ENCODE assay signal across 30 mouse cellular contexts in genomic region chr8:91106271-91106670, GRCm38 (mm10). TPM values are rescaled to one million over a fixed set of nuclear protein-coding genes. Genes with fewer than 3 reads are reported as not detected.
DNase-seq lines count a peak whose midpoint lies in the region; ATAC-seq and TF ChIP-seq lines count a peak whose summit lies in the region.
"Had no signal": no experiment of that assay in that cellular context is flagged by ENCODE, and none has a peak within 500 bp of the region (broad histone marks: within the 10 kb centered on the region; RNA-seq: fewer than 3 reads in every experiment).

No protein-coding gene starts in this region.

- H3K36me3 ChIP-seq in lung, embryonic 16.5 days (ENCODE audit: control insufficient read depth, insufficient read depth, low read length) = peaks cover 11% of the 10 kb centered on the region; the same call in 1 of the 2 replicates

- ATAC-seq in lung, embryonic 16.5 days (ENCODE audit: low read depth) = peak; percentile 49; the same call in 1 of the 2 replicates
- ATAC-seq: forebrain, embryonic 15.5 days; Patski had no signal

- H3K9me3 ChIP-seq in lung, embryonic 16.5 days (ENCODE audit: control insufficient read depth, low read length) = no peaks in the 10 kb centered on the region
- H3K9me3 ChIP-seq: embryonic facial prominence, embryonic 10.5 days; embryonic facial prominence, embryonic 13.5 days; forebrain, embryonic 12.5 days; forebrain, embryonic 15.5 days; G1E; heart, embryonic 10.5 days; heart, embryonic 13.5 days; hindbrain, embryonic 12.5 days; hindbrain, embryonic 15.5 days had no signal

- intact Hi-C loops in heart, postnatal 36 days (cut with DNase I) = no loop called here

- TF ChIP-seq CTCF in lung, adult 2 months (IDR thresholded peaks at IDR 0.05; ENCODE audit: insufficient read depth, low read length) = no peak

- no peak overlapping the region for H3K4me3 ChIP-seq in lung, adult 2 months (replicated peaks; ENCODE audit: extremely low read depth, low read depth, low read length)
- no peak overlapping the region for H3K4me3 ChIP-seq in lung, embryonic 16.5 days (ENCODE audit: low read length)
- H3K4me3 ChIP-seq: embryonic facial prominence, embryonic 10.5 days; embryonic facial prominence, embryonic 13.5 days; erythroblast, embryonic 14.5 days; forebrain, embryonic 12.5 days; forebrain, embryonic 15.5 days; heart, adult 2 months; heart, embryonic 10.5 days; heart, embryonic 13.5 days; hindbrain, embryonic 12.5 days; hindbrain, embryonic 15.5 days had no signal

- no peaks in the 10 kb centered on the region for H3K27me3 ChIP-seq in lung, embryonic 16.5 days (ENCODE audit: control insufficient read depth, insufficient read depth, low read depth, low read length)
- H3K27me3 ChIP-seq: CH12.LX; embryonic facial prominence, embryonic 13.5 days; forebrain, embryonic 12.5 days; forebrain, embryonic 15.5 days; heart, embryonic 13.5 days; hindbrain, embryonic 12.5 days; hindbrain, embryonic 15.5 days; Patski had no signal

- H3K27ac ChIP-seq in lung, embryonic 16.5 days (ENCODE audit: low read length) = peak overlapping the region; percentile 25; the same call in 1 of the 2 replicates
- H3K27ac ChIP-seq: embryonic facial prominence, embryonic 10.5 days; embryonic facial prominence, embryonic 13.5 days; forebrain, embryonic 12.5 days; forebrain, embryonic 15.5 days; heart, adult 2 months; heart, embryonic 10.5 days; heart, embryonic 13.5 days; hindbrain, embryonic 12.5 days; hindbrain, embryonic 15.5 days had no signal

- no peaks in the 10 kb centered on the region for H3K4me1 ChIP-seq in lung, adult 2 months (ENCODE audit: control insufficient read depth, insufficient read depth, low read length)
- no peaks in the 10 kb centered on the region for H3K4me1 ChIP-seq in lung, embryonic 16.5 days (replicated peaks; ENCODE audit: control insufficient read depth, insufficient read depth, low read length)
- H3K4me1 ChIP-seq: embryonic facial prominence, embryonic 10.5 days; forebrain, embryonic 12.5 days; forebrain, embryonic 15.5 days; heart, embryonic 10.5 days; heart, embryonic 13.5 days; hindbrain, embryonic 12.5 days; hindbrain, embryonic 15.5 days had no signal

- no peak overlapping the region for H3K9ac ChIP-seq in lung, embryonic 16.5 days (ENCODE audit: low read length)
- H3K9ac ChIP-seq: embryonic facial prominence, embryonic 13.5 days; forebrain, embryonic 12.5 days; forebrain, embryonic 15.5 days; heart, embryonic 13.5 days; hindbrain, embryonic 12.5 days; hindbrain, embryonic 15.5 days had no signal

- peak overlapping the region; percentile 31 for H3K4me2 ChIP-seq in lung, embryonic 16.5 days (ENCODE audit: low read depth, low read length)
- H3K4me2 ChIP-seq: embryonic facial prominence, embryonic 13.5 days; forebrain, embryonic 12.5 days; forebrain, embryonic 15.5 days; heart, embryonic 13.5 days; hindbrain, embryonic 12.5 days; hindbrain, embryonic 15.5 days had no signal

- peak; percentile 35 for DNase-seq in adrenal gland, adult 8-10 months
- DNase-seq in adrenal gland, postnatal 25 days = no peak
- peak; percentile 27 to 59 for DNase-seq in lung, adult 18-20 months
- no peak for DNase-seq in lung, adult 2 months
- DNase-seq in lung, postnatal 4 days = no peak
- peak; percentile 15 for DNase-seq in lung, postnatal 10 days
- no peak for DNase-seq in heart, postnatal 36 days
- DNase-seq: B cell, adult 2 months; cerebellum, adult 11-12 months; cerebellum, adult 8-10 months; cerebellum, postnatal 10 days; cerebellum, postnatal 36 days; embryo, embryonic 11 days; gastrocnemius, postnatal 10 days; gastrocnemius, postnatal 36 days; heart, adult 2 months; heart, postnatal 14 days had no signal

- WGBS in lung, adult 2 months = 78% methylated on average over 12 of the region's 12 CpGs
- 64% methylated on average over 12 of the region's 12 CpGs for WGBS in lung, embryonic 16.5 days

- TF ChIP-seq POLR2A in lung, adult 2 months (IDR thresholded peaks at IDR 0.05; ENCODE audit: borderline replicate concordance, extremely low read depth, low read depth, low read length) = no peak

RNA-seq across cellular contexts. Expression of gene Rbl2, which starts 36.4 kb away (rescaled TPM):
- 10 to 100 TPM; 45.4 to 58.2 (median 54.8) TPM for total RNA-seq in adrenal gland, adult 8-10 months (2022)
- 47.0 and 55.8 TPM in 2 replicates for total RNA-seq in adrenal gland, postnatal 25 days (2021)
- 18.6 and 24.2 TPM in 2 replicates for polyA plus RNA-seq in lung, adult 2 months (2012; rRNA removed)
- polyA plus RNA-seq in lung, embryonic 16.5 days (2015; fragmentation: Nextera tagmentation; extraction: Ambion mirVana) = 20.8 TPM in 2 replicates
- total RNA-seq in heart, postnatal 36 days (2021) = 10 to 100 TPM; 35.1 to 44.2 TPM

Comparison
In these comparisons a context has a peak if more than half of its experiments do, and no peak if none do; other contexts are left out.
1. DNase-seq: peak in adrenal gland, adult 8-10 months (single experiment), lung, adult 18-20 months (2 of 2) and lung, postnatal 10 days (single experiment); none in adrenal gland, postnatal 25 days (single experiment), lung, adult 2 months (single experiment), lung, postnatal 4 days (0 of 2) and heart, postnatal 36 days (0 of 2).